Mouse (Mus musculus) left cerebral cortex, adult 2 months (tissue): ENCODE measurements around the gene Trp53tg5. TPM values are rescaled to one million over a fixed set of nuclear protein-coding genes. Genes with fewer than 3 reads are reported as not detected.

Experiments used
- DNase-seq, 2 experiments: peaks; one replicate each; pipeline ENCODE4 v3.0.0; 2021 to 2022; ENCODE audit warnings: low spot score in 2 of 2, mixed read lengths in 1 of 2; ENCODE audit errors: extremely low spot score in 1 of 2
- H3K27ac ChIP-seq: fragments of 200-600 bp; 2 replicates; pipeline ENCODE4 v1.8.1; 2022
- H3K4me3 ChIP-seq: fragments of 200-600 bp; 2 replicates; pipeline ENCODE4 v1.8.1; 2022
- CTCF ChIP-seq: fragments of 200-600 bp; IDR thresholded peaks from 2 replicates; pipeline ENCODE4 v1.8.1; 2022; ENCODE audit warnings: antibody characterized with exemption, mild to moderate bottlenecking, moderate library complexity
- intact Hi-C: fragments of 180-260 bp; cut with DNase I; formaldehyde crosslinking; loops from one replicate; pipeline ENCODE4 v1.15.1; 2025
- total RNA-seq, 2 experiments: library from RNA; stranded (reverse); gene quantifications; 2 replicates each; pipeline ENCODE4 v1.2.3; 2021

Trp53tg5 gene
- total RNA-seq, 2 experiments from 2014 or later, result not detected

GRCm38 (mm10) chr2:164444701-164445100 is 28.8 kb downstream of the Trp53tg5 start:
- no peak for TF ChIP-seq CTCF
- Histone ChIP-seq H3K4me3 (no peak overlapping the region), H3K27ac (no peak overlapping the region)
- DNase-seq, result no peak
- intact Hi-C loops, result no loop called here

GRCm38 (mm10) chr2:164443460-164444000 is 30.0 kb downstream of the Trp53tg5 start, which contains the start of gene Sdc4:
TSS of gene Sdc4 (minus strand) at chr2:164443887.
- Histone ChIP-seq H3K4me3 (peak within 1 kb of the TSS; percentile 57), H3K27ac (peak within 1 kb of the TSS; percentile 37; the same call in 1 of the 2 replicates)
- DNase-seq, result no peak
- no peak for TF ChIP-seq CTCF
- intact Hi-C loops, result no loop called here

- peak; percentile 27 for TF ChIP-seq CTCF
- intact Hi-C loops, result no loop called here
- DNase-seq, result peak; percentile 74
- peak overlapping the region; percentile 37; the same call in 1 of the 2 replicates for H3K27ac ChIP-seq
- peak overlapping the region; percentile 57 for H3K4me3 ChIP-seq
Observed at GRCm38 (mm10) chr2:164443051-164443437, 30.5 kb downstream of the Trp53tg5 start.

GRCm38 (mm10) chr2:164442315-164443050 is 31.0 kb downstream of the Trp53tg5 start:
- intact Hi-C loops, result no loop called here
- Histone ChIP-seq H3K4me3 (peak overlapping the region; percentile 57), H3K27ac (peak overlapping the region; percentile 37)
- TF ChIP-seq CTCF, result no peak
- no peak for DNase-seq

- intact Hi-C loops, result loop anchor here (1.0 kb wide), 1 partner anchor 18 kb away; no protein-coding TSS in a partner anchor
- TF ChIP-seq CTCF, result no peak
- DNase-seq, result no peak
- Histone ChIP-seq H3K4me3 (peak overlapping the region; percentile 57), H3K27ac (peak overlapping the region; percentile 37)
Observed at GRCm38 (mm10) chr2:164441731-164442130, 31.8 kb downstream of the Trp53tg5 start.

GRCm38 (mm10) chr2:164441155-164441554 is 32.4 kb downstream of the Trp53tg5 start:
- Histone ChIP-seq H3K4me3 (peak overlapping the region; percentile 57), H3K27ac (peak overlapping the region; percentile 44)
- TF ChIP-seq CTCF, result no peak
- intact Hi-C loops, result loop anchor here (1.0 kb wide), 1 partner anchor 18 kb away; no protein-coding TSS in a partner anchor
- no peak for DNase-seq

GRCm38 (mm10) chr2:164440314-164440713 is 33.2 kb downstream of the Trp53tg5 start:
- no peak overlapping the region; the same call in 1 of the 2 replicates for H3K4me3 ChIP-seq
- intact Hi-C loops, result no loop called here
- TF ChIP-seq CTCF, result no peak
- DNase-seq, result no peak
- H3K27ac ChIP-seq, result no peak overlapping the region

- TF ChIP-seq CTCF, result no peak
- peak in 1 of 2 experiments; percentile 21 for DNase-seq
- intact Hi-C loops, result no loop called here
- H3K4me3 ChIP-seq, result no peak overlapping the region
- H3K27ac ChIP-seq, result peak overlapping the region; percentile 53
Observed at GRCm38 (mm10) chr2:164439001-164439421, 34.5 kb downstream of the Trp53tg5 start.

- Histone ChIP-seq H3K27ac (peak overlapping the region; percentile 53; the same call in 1 of the 2 replicates), H3K4me3 (no peak overlapping the region)
- no peak for DNase-seq
- TF ChIP-seq CTCF, result no peak
- intact Hi-C loops, result no loop called here
Observed at GRCm38 (mm10) chr2:164438257-164438656, 35.3 kb downstream of the Trp53tg5 start.

GRCm38 (mm10) chr2:164437710-164438109 is 35.8 kb downstream of the Trp53tg5 start:
- no peak for TF ChIP-seq CTCF
- DNase-seq, result no peak
- intact Hi-C loops, result no loop called here
- Histone ChIP-seq H3K27ac (peak overlapping the region; percentile 44; the same call in 1 of the 2 replicates), H3K4me3 (no peak overlapping the region)

- no peak for DNase-seq
- intact Hi-C loops, result no loop called here
- TF ChIP-seq CTCF, result no peak
- peak overlapping the region; percentile 48; the same call in 1 of the 2 replicates for H3K27ac ChIP-seq
- no peak overlapping the region for H3K4me3 ChIP-seq
Observed at GRCm38 (mm10) chr2:164436961-164437360, 36.6 kb downstream of the Trp53tg5 start.

- intact Hi-C loops, result no loop called here
- H3K27ac ChIP-seq, result peak overlapping the region; percentile 37; the same call in 1 of the 2 replicates
- H3K4me3 ChIP-seq, result no peak overlapping the region
- no peak for DNase-seq
- TF ChIP-seq CTCF, result no peak
Observed at GRCm38 (mm10) chr2:164436215-164436913, 37.2 kb downstream of the Trp53tg5 start.
